Mouse (Mus musculus) liver, postnatal 0 days (tissue): ENCODE results near the gene Rinl. TPM values are rescaled to one million over a fixed set of nuclear protein-coding genes. Genes with fewer than 3 reads are reported as not detected.

Experiments
- ATAC-seq: fragments of 200-750 bp; cut with Nextera tagmentation; 2 replicates; pipeline ENCODE4 v1.8.0; 2017; ENCODE audit warnings: mild to moderate bottlenecking, moderate library complexity
- DNase-seq: peaks from one replicate; pipeline ENCODE4 v3.0.0-alpha.2; 2016
- H3K27ac ChIP-seq: fragments of 300-500 bp; sonication (generic); 2 replicates; pipeline ENCODE4 v1.5.1; 2014; ENCODE audit warnings: antibody characterized with exemption, moderate library complexity, mild to moderate bottlenecking, low read depth
- H3K27me3 ChIP-seq: fragments of 300-500 bp; sonication (generic); 2 replicates; pipeline ENCODE4 v1.6.1; 2014; ENCODE audit warnings: low read length, control low read depth, mixed read lengths; ENCODE audit not compliant: insufficient read depth
- H3K36me3 ChIP-seq: fragments of 300-500 bp; sonication (generic); replicated peaks from 2 replicates; pipeline ENCODE4 v1.6.1; 2014; ENCODE audit warnings: mild to moderate bottlenecking, control low read depth, low read length, moderate library complexity, mixed read lengths; ENCODE audit not compliant: insufficient read depth
- H3K4me1 ChIP-seq: fragments of 300-500 bp; sonication (generic); 2 replicates; pipeline ENCODE4 v1.6.1; 2014; ENCODE audit warnings: antibody characterized with exemption, mild to moderate bottlenecking, control low read depth; ENCODE audit not compliant: insufficient read depth
- H3K4me2 ChIP-seq: fragments of 300-500 bp; sonication (generic); 2 replicates; pipeline ENCODE4 v1.6.1; 2014; ENCODE audit warnings: low read depth, mild to moderate bottlenecking, low read length, moderate library complexity, mixed read lengths
- H3K4me3 ChIP-seq: fragments of 300-500 bp; sonication (generic); 2 replicates; pipeline ENCODE4 v1.5.1; 2014; ENCODE audit warnings: low read depth, low read length
- H3K9ac ChIP-seq: fragments of 300-500 bp; sonication (generic); replicated peaks from 2 replicates; pipeline ENCODE4 v1.6.1; 2014; ENCODE audit warnings: mild to moderate bottlenecking, moderate library complexity
- H3K9me3 ChIP-seq: fragments of 300-500 bp; sonication (generic); 2 replicates; pipeline ENCODE4 v1.6.1; 2016; ENCODE audit warnings: mild to moderate bottlenecking, control low read depth, low read length, mixed read lengths
- CTCF ChIP-seq: sonication (generic); IDR thresholded peaks from 2 replicates; pipeline ENCODE4 v1.5.1; 2016; ENCODE audit warnings: antibody characterized with exemption, low read depth
- EP300 ChIP-seq: IDR thresholded peaks from 2 replicates; pipeline ENCODE4 v1.6.1; 2016; ENCODE audit warnings: antibody characterized with exemption, low read depth, mild to moderate bottlenecking
- WGBS: fragments of 180-500 bp; shearing (Covaris S2); extraction: QIAGEN DNeasy Blood & Tissue Kit; methylation state at CpG from one replicate; pipeline ENCODE4 v1.1.7; 2014; ENCODE audit not compliant: insufficient replicate concordance; 5-methylcytosine and 5-hydroxymethylcytosine counted together
- polyA plus RNA-seq: library from polyadenylated mRNA; unstranded; fragments of >200 nt; fragmentation: Nextera tagmentation; extraction: Ambion mirVana; gene quantifications from 2 replicates; pipeline ENCODE4 v1.2.1, GENCODE M21; 2015

Gene Rinl
- polyA plus RNA-seq, 1 experiment from 2014 or later, result 7.2 TPM

- no peak overlapping the region for H3K9ac ChIP-seq
- H3K27me3 ChIP-seq, result no peaks in the 10 kb centered on the region
- peaks cover 95% of the 10 kb centered on the region for H3K36me3 ChIP-seq
- peaks cover 42% of the 10 kb centered on the region for H3K4me1 ChIP-seq
- 83% methylated on average over 18 of the region's 18 CpGs for WGBS
- no peak overlapping the region for H3K27ac ChIP-seq
- H3K9me3 ChIP-seq, result no peaks in the 10 kb centered on the region
- ATAC-seq, result no peak
- TF ChIP-seq CTCF, result no peak
- no peak for TF ChIP-seq EP300
- H3K4me2 ChIP-seq, result no peak overlapping the region
- no peak for DNase-seq
- H3K4me3 ChIP-seq, result no peak overlapping the region
Measured at GRCm38 (mm10) chr7:28818436-28818835, 29.7 kb downstream of the Rinl start.

- H3K27ac ChIP-seq, result no peak overlapping the region
- DNase-seq, result no peak
- no peak overlapping the region for H3K4me3 ChIP-seq
- peaks cover 42% of the 10 kb centered on the region for H3K4me1 ChIP-seq
- ATAC-seq, result no peak
- H3K36me3 ChIP-seq, result peaks cover 90% of the 10 kb centered on the region
- TF ChIP-seq CTCF (no peak), EP300 (peak; percentile 60; the same call in 1 of the 2 replicates)
- no peaks in the 10 kb centered on the region for H3K27me3 ChIP-seq
- H3K4me2 ChIP-seq, result no peak overlapping the region
- H3K9ac ChIP-seq, result no peak overlapping the region
- 77% methylated on average over 4 of the region's 4 CpGs for WGBS
- H3K9me3 ChIP-seq, result no peaks in the 10 kb centered on the region
Measured at GRCm38 (mm10) chr7:28818861-28819452, 30.2 kb downstream of the Rinl start.

GRCm38 (mm10) chr7:28819571-28819970 lies 30.8 kb downstream of the Rinl start:
- Histone ChIP-seq H3K27me3 (no peaks in the 10 kb centered on the region), H3K36me3 (peaks cover 84% of the 10 kb centered on the region), H3K4me2 (no peak overlapping the region), H3K4me3 (no peak overlapping the region), H3K27ac (0 out of 2 replicates have a peak overlapping the region, but pooled peaks have one; percentile 34), H3K4me1 (peaks cover 43% of the 10 kb centered on the region), H3K9me3 (no peaks in the 10 kb centered on the region), H3K9ac (no peak overlapping the region)
- DNase-seq, result no peak
- 88% methylated on average over 4 of the region's 4 CpGs for WGBS
- no peak for ATAC-seq
- TF ChIP-seq EP300 (no peak), CTCF (no peak)

GRCm38 (mm10) chr7:28820358-28821260 lies 31.8 kb downstream of the Rinl start:
- no peaks in the 10 kb centered on the region for H3K9me3 ChIP-seq
- H3K9ac ChIP-seq, result no peak overlapping the region
- H3K4me1 ChIP-seq, result peaks cover 43% of the 10 kb centered on the region
- H3K36me3 ChIP-seq, result peaks cover 73% of the 10 kb centered on the region
- TF ChIP-seq CTCF (no peak), EP300 (no peak)
- peak overlapping the region; percentile 34 for H3K27ac ChIP-seq
- WGBS, result 72% methylated on average over 12 of the region's 12 CpGs
- ATAC-seq (no peak), DNase-seq (no peak)
- H3K4me3 ChIP-seq, result no peak overlapping the region
- no peak overlapping the region for H3K4me2 ChIP-seq
- no peaks in the 10 kb centered on the region for H3K27me3 ChIP-seq

- H3K27ac ChIP-seq, result peak overlapping the region; percentile 34; the same call in 1 of the 2 replicates
- peaks cover 66% of the 10 kb centered on the region for H3K36me3 ChIP-seq
- H3K27me3 ChIP-seq, result no peaks in the 10 kb centered on the region
- H3K9ac ChIP-seq, result no peak overlapping the region
- ATAC-seq (peak; percentile 31), DNase-seq (peak; percentile 72)
- no peak overlapping the region for H3K4me3 ChIP-seq
- no peaks in the 10 kb centered on the region for H3K9me3 ChIP-seq
- H3K4me1 ChIP-seq, result peaks cover 47% of the 10 kb centered on the region
- no peak overlapping the region for H3K4me2 ChIP-seq
- no peak for TF ChIP-seq CTCF
- no peak for TF ChIP-seq EP300
- WGBS, result 56% methylated on average over 10 of the region's 10 CpGs
Measured at GRCm38 (mm10) chr7:28821261-28821831, 32.6 kb downstream of the Rinl start.

DNA sequence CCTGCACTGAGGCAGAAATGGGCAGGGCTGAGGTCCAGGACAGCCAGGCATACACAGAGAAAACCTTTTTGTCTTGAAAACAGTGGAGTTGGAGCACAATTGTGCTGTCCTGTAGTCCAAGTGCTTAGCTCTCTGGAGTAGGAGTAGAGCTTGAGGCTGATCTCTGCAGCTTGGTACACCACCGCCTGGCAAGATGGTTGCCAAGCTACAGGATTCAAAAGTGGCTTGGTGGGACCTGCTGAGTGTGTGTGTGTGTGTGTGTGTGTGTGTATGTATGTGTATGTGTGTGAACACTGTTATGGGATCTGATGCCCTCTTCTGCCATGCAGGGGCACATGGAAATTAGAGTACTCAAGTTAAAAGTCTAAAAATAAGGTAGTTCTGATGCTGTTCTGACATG lies 33.8 kb downstream of the Rinl start:
- H3K27ac ChIP-seq, result peak overlapping the region; percentile 92
- WGBS, result 50% methylated on average over 1 of the region's 1 CpGs

More for the DNA sequence above, 33.8 kb downstream of the Rinl start:
- H3K4me3 ChIP-seq, result no peak overlapping the region
- no peak for DNase-seq
- no peak for ATAC-seq
- H3K4me2 ChIP-seq, result no peak overlapping the region
- H3K4me1 ChIP-seq, result peaks cover 45% of the 10 kb centered on the region
- H3K9me3 ChIP-seq, result no peaks in the 10 kb centered on the region
- TF ChIP-seq EP300 (no peak), CTCF (no peak)
- H3K36me3 ChIP-seq, result peaks cover 54% of the 10 kb centered on the region
- H3K27me3 ChIP-seq, result no peaks in the 10 kb centered on the region
- H3K9ac ChIP-seq, result no peak overlapping the region
